Mouse (Mus musculus): ENCODE measurements around the gene Susd3.

The Susd3 gene

GRCm38 (mm10) chr13:49187288-49188218 lies 61.0 kb downstream of the Susd3 start, which contains the start of gene Ninj1:
Gene Ninj1 (plus strand): TSS chr13:49187485.
- DNase-seq (ENCODE audit: low read depth, low spot score): peak; percentile 44

- no peak for DNase-seq (ENCODE audit: low read depth, low spot score)
Measured at GRCm38 (mm10) chr13:49186798-49187287, 61.7 kb downstream of the Susd3 start.

GRCm38 (mm10) chr13:49183646-49184045 lies 64.9 kb downstream of the Susd3 start:
- DNase-seq (ENCODE audit: low read depth, low spot score): no peak

GRCm38 (mm10) chr13:49183161-49183560 lies 65.3 kb downstream of the Susd3 start:
- no peak for DNase-seq (ENCODE audit: low read depth, low spot score)

GRCm38 (mm10) chr13:49181411-49181984 lies 67.0 kb downstream of the Susd3 start:
- no peak for DNase-seq (ENCODE audit: low read depth, low spot score)

GRCm38 (mm10) chr13:49180691-49181090 lies 67.8 kb downstream of the Susd3 start:
- no peak for DNase-seq (ENCODE audit: low read depth, low spot score)
